Mouse (Mus musculus): ENCODE measurements at regions not wholly inside any gene's neighbourhood (a gene's known extent, or its start where the extent isn't known, plus 50 kb on each side); places are given as distances from the start of the nearest gene placed in this dataset.

GRCm38 (mm10) chr5:45292833-45293546, 157.0 kb downstream of the Qdpr start:
- no peaks in the 10 kb centered on the region for H3K9me3 ChIP-seq
- H3K9ac ChIP-seq: no peak overlapping the region
- H3K27ac ChIP-seq (replicated peaks): no peak overlapping the region
- no peaks in the 10 kb centered on the region for H3K27me3 ChIP-seq
- no peaks in the 10 kb centered on the region for H3K36me3 ChIP-seq
- H3K4me3 ChIP-seq: no peak overlapping the region
- ATAC-seq (ENCODE audit: low read depth): no peak
- 72% methylated on average over 9 of the region's 9 CpGs for WGBS
- no peaks in the 10 kb centered on the region for H3K4me1 ChIP-seq (replicated peaks)
- no peak overlapping the region for H3K4me2 ChIP-seq

- Histone ChIP-seq H3K27ac (replicated peaks) (no peak overlapping the region), H3K4me3 (no peak overlapping the region)
- ATAC-seq (ENCODE audit: low read depth): no peak
Measured at GRCm38 (mm10) chr5:45292383-45292782, 157.7 kb downstream of the Qdpr start.

GRCm38 (mm10) chr5:45291752-45292151, 158.3 kb downstream of the Qdpr start:
- no peaks in the 10 kb centered on the region for H3K4me1 ChIP-seq (replicated peaks)
- no peaks in the 10 kb centered on the region for H3K36me3 ChIP-seq
- no peak for ATAC-seq (ENCODE audit: low read depth)
- H3K4me2 ChIP-seq: no peak overlapping the region
- 89% methylated on average over 1 of the region's 1 CpGs for WGBS
- H3K27ac ChIP-seq (replicated peaks): no peak overlapping the region
- H3K9me3 ChIP-seq: no peaks in the 10 kb centered on the region
- H3K9ac ChIP-seq: no peak overlapping the region
- no peaks in the 10 kb centered on the region for H3K27me3 ChIP-seq
- H3K4me3 ChIP-seq: no peak overlapping the region

More at GRCm38 (mm10) chr5:45292383-45292782, 157.7 kb downstream of the Qdpr start:
- Histone ChIP-seq H3K36me3 (no peaks in the 10 kb centered on the region), H3K4me1 (replicated peaks) (no peaks in the 10 kb centered on the region), H3K4me2 (no peak overlapping the region), H3K9ac (no peak overlapping the region), H3K9me3 (no peaks in the 10 kb centered on the region), H3K27me3 (no peaks in the 10 kb centered on the region)
- WGBS: 86% methylated on average over 1 of the region's 1 CpGs

GRCm38 (mm10) chr5:45291276-45291675, 158.8 kb downstream of the Qdpr start:
- H3K9me3 ChIP-seq: no peaks in the 10 kb centered on the region
- no peaks in the 10 kb centered on the region for H3K4me1 ChIP-seq (replicated peaks)
- no peak for ATAC-seq (ENCODE audit: low read depth)
- no peaks in the 10 kb centered on the region for H3K36me3 ChIP-seq
- no peak overlapping the region for H3K27ac ChIP-seq (replicated peaks)
- no peaks in the 10 kb centered on the region for H3K27me3 ChIP-seq
- no peak overlapping the region for H3K4me3 ChIP-seq
- 89% methylated on average over 3 of the region's 3 CpGs for WGBS
- H3K4me2 ChIP-seq: no peak overlapping the region
- no peak overlapping the region for H3K9ac ChIP-seq

- Histone ChIP-seq H3K9ac (no peak overlapping the region), H3K9me3 (no peaks in the 10 kb centered on the region), H3K27me3 (no peaks in the 10 kb centered on the region), H3K27ac (replicated peaks) (no peak overlapping the region), H3K4me2 (no peak overlapping the region), H3K4me1 (replicated peaks) (peaks cover 24% of the 10 kb centered on the region), H3K36me3 (no peaks in the 10 kb centered on the region), H3K4me3 (no peak overlapping the region)
- 93% methylated on average over 8 of the region's 8 CpGs for WGBS
- ATAC-seq (ENCODE audit: low read depth): no peak
Measured at GRCm38 (mm10) chr5:45286454-45286853, 163.6 kb downstream of the Qdpr start.

- Histone ChIP-seq H3K27ac (replicated peaks) (no peak overlapping the region), H3K4me1 (replicated peaks) (peaks cover 24% of the 10 kb centered on the region), H3K4me3 (no peak overlapping the region), H3K9me3 (no peaks in the 10 kb centered on the region), H3K9ac (no peak overlapping the region), H3K27me3 (no peaks in the 10 kb centered on the region), H3K4me2 (no peak overlapping the region), H3K36me3 (no peaks in the 10 kb centered on the region)
- no peak for ATAC-seq (ENCODE audit: low read depth)
Measured at GRCm38 (mm10) chr5:45284680-45285079, 165.4 kb downstream of the Qdpr start.

- Histone ChIP-seq H3K9ac (no peak overlapping the region), H3K27me3 (no peaks in the 10 kb centered on the region), H3K36me3 (no peaks in the 10 kb centered on the region), H3K4me2 (no peak overlapping the region), H3K4me3 (no peak overlapping the region), H3K4me1 (replicated peaks) (peaks cover 27% of the 10 kb centered on the region), H3K9me3 (no peaks in the 10 kb centered on the region), H3K27ac (replicated peaks) (no peak overlapping the region)
- WGBS: 59% methylated on average over 2 of the region's 2 CpGs
- ATAC-seq (ENCODE audit: low read depth): no peak
Measured at GRCm38 (mm10) chr5:45283908-45284415, 166.1 kb downstream of the Qdpr start.

- Histone ChIP-seq H3K9me3 (no peaks in the 10 kb centered on the region), H3K27me3 (no peaks in the 10 kb centered on the region), H3K27ac (replicated peaks) (no peak overlapping the region), H3K4me1 (replicated peaks) (peaks cover 37% of the 10 kb centered on the region), H3K4me3 (no peak overlapping the region), H3K36me3 (no peaks in the 10 kb centered on the region), H3K9ac (no peak overlapping the region), H3K4me2 (no peak overlapping the region)
- WGBS: 15% methylated on average over 9 of the region's 9 CpGs
- ATAC-seq (ENCODE audit: low read depth): peak; percentile 94
Measured at GRCm38 (mm10) chr5:45282207-45282930, 167.7 kb downstream of the Qdpr start.

GRCm38 (mm10) chr5:45278571-45278970, 171.5 kb downstream of the Qdpr start:
- no peaks in the 10 kb centered on the region for H3K9me3 ChIP-seq
- H3K4me2 ChIP-seq: peak overlapping the region; percentile 63
- peak overlapping the region; percentile 49 for H3K27ac ChIP-seq (replicated peaks)
- peak overlapping the region; percentile 37 for H3K4me3 ChIP-seq
- under 1% methylated on average over 9 of the region's 9 CpGs for WGBS
- no peaks in the 10 kb centered on the region for H3K27me3 ChIP-seq
- H3K4me1 ChIP-seq (replicated peaks): peaks cover 32% of the 10 kb centered on the region
- ATAC-seq (ENCODE audit: low read depth): peak; percentile 25
- H3K9ac ChIP-seq: peak overlapping the region; percentile 61
- no peaks in the 10 kb centered on the region for H3K36me3 ChIP-seq

- Histone ChIP-seq H3K27ac (replicated peaks) (peak overlapping the region; percentile 49), H3K9ac (peak overlapping the region; percentile 61), H3K4me1 (replicated peaks) (peaks cover 26% of the 10 kb centered on the region), H3K36me3 (no peaks in the 10 kb centered on the region), H3K4me3 (peak overlapping the region; percentile 37), H3K9me3 (no peaks in the 10 kb centered on the region), H3K27me3 (no peaks in the 10 kb centered on the region), H3K4me2 (peak overlapping the region; percentile 63)
- ATAC-seq (ENCODE audit: low read depth): 0 out of 2 replicates have a peak, but pooled peaks have one; percentile 36
- under 1% methylated on average over 10 of the region's 10 CpGs for WGBS
Measured at GRCm38 (mm10) chr5:45278005-45278432, 172.0 kb downstream of the Qdpr start.

- ATAC-seq (ENCODE audit: low read depth): no peak
- Histone ChIP-seq H3K27me3 (no peaks in the 10 kb centered on the region), H3K9ac (no peak overlapping the region), H3K4me3 (no peak overlapping the region), H3K4me1 (replicated peaks) (no peaks in the 10 kb centered on the region), H3K4me2 (no peak overlapping the region), H3K27ac (replicated peaks) (no peak overlapping the region), H3K36me3 (no peaks in the 10 kb centered on the region), H3K9me3 (no peaks in the 10 kb centered on the region)
- WGBS: 79% methylated on average over 3 of the region's 3 CpGs
Measured at GRCm38 (mm10) chr5:45270679-45271078, 179.4 kb downstream of the Qdpr start.

- no peaks in the 10 kb centered on the region for H3K4me1 ChIP-seq (replicated peaks)
- H3K4me2 ChIP-seq: no peak overlapping the region
- H3K9ac ChIP-seq: no peak overlapping the region
- H3K36me3 ChIP-seq: no peaks in the 10 kb centered on the region
- H3K27ac ChIP-seq (replicated peaks): no peak overlapping the region
- WGBS: 85% methylated on average over 5 of the region's 5 CpGs
- no peaks in the 10 kb centered on the region for H3K27me3 ChIP-seq
- ATAC-seq (ENCODE audit: low read depth): no peak
- H3K4me3 ChIP-seq: no peak overlapping the region
- no peaks in the 10 kb centered on the region for H3K9me3 ChIP-seq
Measured at GRCm38 (mm10) chr5:45269391-45269790, 180.6 kb downstream of the Qdpr start.
